Mouse (Mus musculus) adrenal gland, adult 8-10 months (tissue): ENCODE results near the gene Uhrf1. TPM values are rescaled to one million over a fixed set of nuclear protein-coding genes. Genes with fewer than 3 reads are reported as not detected.

ENCODE experiments used
- DNase-seq: peaks from one replicate; pipeline ENCODE4 v3.0.0; 2022
- total RNA-seq, 4 experiments: library from RNA; stranded (reverse); gene quantifications; 2 replicates each; pipeline ENCODE4 v1.2.4; 2022

Gene Uhrf1
- total RNA-seq, 4 experiments from 2014 or later: 1.8 to 3.4 (median 2.6) TPM

- DNase-seq: peak; percentile 52
Observed at GRCm38 (mm10) chr17:56350694-56351093, 47.6 kb downstream of the Uhrf1 start.

GRCm38 (mm10) chr17:56356921-56357885 is 54.1 kb downstream of the Uhrf1 start:
- peak; percentile 37 for DNase-seq

- DNase-seq: no peak
Observed at GRCm38 (mm10) chr17:56359183-56359725, 56.1 kb downstream of the Uhrf1 start.

GRCm38 (mm10) chr17:56359864-56360263 is 56.7 kb downstream of the Uhrf1 start:
- DNase-seq: peak; percentile 65

- peak; percentile 57 for DNase-seq
Observed at GRCm38 (mm10) chr17:56360451-56360850, 57.3 kb downstream of the Uhrf1 start.

- DNase-seq: no peak
Observed at GRCm38 (mm10) chr17:56361542-56361941, 58.4 kb downstream of the Uhrf1 start.

- no peak for DNase-seq
Observed at GRCm38 (mm10) chr17:56365791-56366673, 62.9 kb downstream of the Uhrf1 start.

- no peak for DNase-seq
Observed at GRCm38 (mm10) chr17:56368291-56368790, 65.2 kb downstream of the Uhrf1 start.

- DNase-seq: no peak
Observed at GRCm38 (mm10) chr17:56370090-56370489, 67.0 kb downstream of the Uhrf1 start.

GRCm38 (mm10) chr17:56371029-56371660 is 68.0 kb downstream of the Uhrf1 start:
- no peak for DNase-seq

GRCm38 (mm10) chr17:56372109-56372508 is 69.0 kb downstream of the Uhrf1 start:
- no peak for DNase-seq

Other genes with a start within 250 kb of the Uhrf1 start
- gene Ubxn6, start 228.3 kb upstream of the Uhrf1 start, total RNA-seq: 10 to 100 TPM; 67.6 to 93.5 (median 82.6) TPM
- 100 to 1,000 TPM in 1 of 4 experiments, 10 to 100 TPM in 3; 55.6 to 123 (median 80.3) TPM for gene Hdgfl2, start 223.7 kb upstream of the Uhrf1 start, total RNA-seq
- gene Plin4, start 193.5 kb upstream of the Uhrf1 start, total RNA-seq: 100 to 1,000 TPM in 1 of 4 experiments, 10 to 100 TPM in 3; 45.4 to 191 (median 87.0) TPM
- 10 to 100 TPM; 20.4 to 32.6 (median 26.9) TPM for gene Plin5, start 185.7 kb upstream of the Uhrf1 start, total RNA-seq
- gene Lrg1, start 181.3 kb upstream of the Uhrf1 start, total RNA-seq: 10 to 100 TPM; 14.5 to 34.6 (median 16.4) TPM
- gene Sema6b, start 163.0 kb upstream of the Uhrf1 start, total RNA-seq: 10 to 100 TPM in 2 of 4 experiments, 1 to 10 TPM in 2; 6.6 to 12.7 (median 10.9) TPM
- 1 to 10 TPM; 2.2 to 4.2 (median 3.8) TPM for gene Tnfaip8l1, start 140.8 kb upstream of the Uhrf1 start, total RNA-seq
- 10 to 100 TPM; 49.4 to 62.3 (median 54.2) TPM for gene Mydgf, start 119.4 kb upstream of the Uhrf1 start, total RNA-seq
- gene Dpp9, start 84.4 kb upstream of the Uhrf1 start, total RNA-seq: 10 to 100 TPM; 35.6 to 41.4 (median 39.6) TPM
- 10 to 100 TPM; 30.4 to 32.5 (median 31.2) TPM for gene Fem1a, start 46.5 kb upstream of the Uhrf1 start, total RNA-seq
- 10 to 100 TPM; 23.9 to 26.3 (median 24.8) TPM for gene Ticam1, start 26.5 kb upstream of the Uhrf1 start, total RNA-seq
- 100 to 1,000 TPM in 3 of 4 experiments, 10 to 100 TPM in 1; 92.6 to 117 (median 103) TPM for gene Plin3, start 10.4 kb upstream of the Uhrf1 start, total RNA-seq
- gene Arrdc5, start 3.0 kb upstream of the Uhrf1 start, total RNA-seq: not detected
- 10 to 100 TPM; 36.7 to 54.1 (median 47.4) TPM for gene Kdm4b, start 22.7 kb downstream of the Uhrf1 start, total RNA-seq
- gene Ptprs, start 173.2 kb downstream of the Uhrf1 start, total RNA-seq: 100 to 1,000 TPM; 253 to 392 (median 313) TPM
- not detected for gene Znrf4, start 209.1 kb downstream of the Uhrf1 start, total RNA-seq